In the genomic region with DNA sequence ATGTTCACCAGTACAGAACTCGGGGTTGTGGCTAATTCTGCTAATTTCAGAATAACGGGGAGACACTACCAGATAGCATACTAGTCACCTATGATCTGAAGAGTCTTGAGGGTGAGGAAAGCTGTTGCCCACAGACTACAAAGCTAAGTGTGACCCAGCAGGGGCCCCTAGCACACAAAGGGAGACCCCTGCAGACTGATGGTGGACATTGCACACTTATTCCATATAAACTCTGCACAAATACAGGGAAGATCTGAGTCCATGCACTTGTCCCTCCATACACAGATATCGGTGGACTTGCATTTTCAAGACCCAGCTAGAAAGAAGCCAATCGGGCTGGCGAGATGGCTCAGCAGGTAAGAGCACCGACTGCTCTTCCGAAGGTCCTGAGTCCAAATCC, we compare ENCODE assay signal across 15 mouse cellular contexts. TPM values are rescaled to one million over a fixed set of nuclear protein-coding genes. Genes with fewer than 3 reads are reported as not detected.
DNase-seq lines count a peak whose midpoint lies in the region; ATAC-seq and TF ChIP-seq lines count a peak whose summit lies in the region.
"Had no signal": no experiment of that assay in that cellular context is flagged by ENCODE, and none has a peak within 500 bp of the region (broad histone marks: within the 10 kb centered on the region; RNA-seq: fewer than 3 reads in every experiment).

No protein-coding gene starts in this region.

- no peak overlapping the region for H3K9ac ChIP-seq in kidney, embryonic 14.5 days (ENCODE audit: low read depth, low read length)
- H3K9ac ChIP-seq: embryonic facial prominence, embryonic 15.5 days; forebrain, embryonic 15.5 days; liver, embryonic 15.5 days; midbrain, embryonic 12.5 days had no signal

- DNase-seq in gastrocnemius, adult 2 months, result no peak
- no peak for DNase-seq in gastrocnemius, postnatal 14 days
- DNase-seq in kidney, postnatal 4 days, result peak; percentile 20 to 22
- no peak for DNase-seq in cerebellum, adult 9-11 months
- DNase-seq: B cell, adult 2 months; gastrocnemius, postnatal 36 days; spleen, adult 18-20 months had no signal

- 91% methylated on average over 7 of the region's 7 CpGs for WGBS in kidney, embryonic 14.5 days

- H3K9me3 ChIP-seq in kidney, embryonic 14.5 days (ENCODE audit: control insufficient read depth, low read length), result no peaks in the 10 kb centered on the region
- no peaks in the 10 kb centered on the region for H3K9me3 ChIP-seq in E14TG2a.4 (ENCODE audit: low read length)
- H3K9me3 ChIP-seq: embryonic facial prominence, embryonic 15.5 days; forebrain, embryonic 15.5 days; liver, embryonic 15.5 days; midbrain, embryonic 12.5 days had no signal

- ATAC-seq in kidney, embryonic 14.5 days (ENCODE audit: low FRiP score, low TSS enrichment), result no peak
- ATAC-seq in megakaryocyte, adult 5-6 weeks (ENCODE audit: poor library complexity, severe bottlenecking), result 0 out of 2 replicates have a peak, but pooled peaks have one; percentile 38
- no peak for ATAC-seq in inflammation-experienced regulatory T-cells, adult 6 months
- ATAC-seq: forebrain, embryonic 15.5 days had no signal

- no peaks in the 10 kb centered on the region for H3K4me1 ChIP-seq in kidney, embryonic 14.5 days (ENCODE audit: control insufficient read depth, insufficient read depth, low read length)
- peaks cover 81% of the 10 kb centered on the region for H3K4me1 ChIP-seq in E14TG2a.4 (replicated peaks; ENCODE audit: low read depth, low read length)
- H3K4me1 ChIP-seq: forebrain, embryonic 15.5 days; midbrain, embryonic 12.5 days had no signal

- peaks cover 10% of the 10 kb centered on the region; the same call in 1 of the 2 replicates for H3K36me3 ChIP-seq in kidney, embryonic 14.5 days (ENCODE audit: control insufficient read depth, insufficient read depth, low read length)
- H3K36me3 ChIP-seq in E14TG2a.4 (ENCODE audit: insufficient read depth, low read length), result peaks cover 16% of the 10 kb centered on the region

- intact Hi-C loops in gastrocnemius, adult 2 months (cut with DNase I), result no loop called here
- intact Hi-C loops in gastrocnemius, postnatal 14 days (cut with DNase I; ENCODE audit: low total_unique reads), result loop anchor here (5.0 kb wide), 1 partner anchor 102 kb away; no protein-coding TSS in a partner anchor

- no peak overlapping the region for H3K4me3 ChIP-seq in gastrocnemius, adult 2 months
- H3K4me3 ChIP-seq in kidney, embryonic 14.5 days (ENCODE audit: low read length), result no peak overlapping the region
- H3K4me3 ChIP-seq in E14TG2a.4 (replicated peaks; ENCODE audit: low read length), result peak overlapping the region; percentile 35; the same call in 1 of the 2 replicates
- H3K4me3 ChIP-seq: embryonic facial prominence, embryonic 15.5 days; forebrain, embryonic 15.5 days; liver, embryonic 15.5 days; midbrain, embryonic 12.5 days had no signal

- H3K27me3 ChIP-seq in kidney, embryonic 14.5 days (ENCODE audit: control insufficient read depth, insufficient read depth, low read length), result no peaks in the 10 kb centered on the region
- H3K27me3 ChIP-seq in E14TG2a.4 (ENCODE audit: insufficient read depth, low read length), result no peaks in the 10 kb centered on the region
- H3K27me3 ChIP-seq: embryonic facial prominence, embryonic 15.5 days; forebrain, embryonic 15.5 days; liver, embryonic 15.5 days; midbrain, embryonic 12.5 days had no signal

- TF ChIP-seq CTCF in gastrocnemius, adult 2 months (IDR thresholded peaks at IDR 0.05), result peak; percentile 3; the same call in 1 of the 2 replicates
- peak; percentile 22; the same call in 1 of the 2 replicates for TF ChIP-seq CTCF in E14TG2a.4 (conservative IDR thresholded peaks at IDR 0.05; ENCODE audit: low read length)

- H3K4me2 ChIP-seq in kidney, embryonic 14.5 days (replicated peaks; ENCODE audit: low read depth, low read length), result no peak overlapping the region
- H3K4me2 ChIP-seq: embryonic facial prominence, embryonic 15.5 days; forebrain, embryonic 15.5 days; liver, embryonic 15.5 days; midbrain, embryonic 12.5 days had no signal

- H3K27ac ChIP-seq in gastrocnemius, adult 2 months, result no peak overlapping the region
- no peak overlapping the region for H3K27ac ChIP-seq in kidney, embryonic 14.5 days (ENCODE audit: low read depth, low read length)
- H3K27ac ChIP-seq: embryonic facial prominence, embryonic 15.5 days; forebrain, embryonic 15.5 days; liver, embryonic 15.5 days; midbrain, embryonic 12.5 days had no signal

RNA-seq across cellular contexts. Expression of a gene that starts 7.6 kb away (rescaled TPM):
- 10 to 100 TPM; 18.4 to 23.5 TPM for total RNA-seq in gastrocnemius, adult 2 months (2021)
- 10 to 100 TPM; 17.1 to 17.4 TPM for total RNA-seq in gastrocnemius, postnatal 14 days (2021)
- polyA plus RNA-seq in kidney, embryonic 14.5 days (2014; fragmentation: Nextera tagmentation; extraction: Ambion mirVana), result 27.9 and 47.3 TPM in 2 replicates
- 47.9 and 53.9 TPM in 2 replicates for total RNA-seq in megakaryocyte, adult 5-6 weeks (2015)
- total RNA-seq in megakaryocyte, adult 5-6 weeks (2017), result 63.0 and 72.4 TPM in 2 replicates
- 10 to 100 TPM; 29.5 to 33.6 (median 31.0) TPM for polyA plus RNA-seq in inflammation-experienced regulatory T-cells, adult 6 months (2017; shearing (Covaris generic))

RNA-seq across cellular contexts. Expression of a gene that starts 36.5 kb away (rescaled TPM):
- 1 to 10 TPM; 1.3 to 1.7 TPM for total RNA-seq in gastrocnemius, adult 2 months (2021)
- 1 to 10 TPM in 1 of 2 experiments, under 1 TPM in 1; 0.84 to 1.0 TPM for total RNA-seq in gastrocnemius, postnatal 14 days (2021)
- polyA plus RNA-seq in kidney, embryonic 14.5 days (2014; fragmentation: Nextera tagmentation; extraction: Ambion mirVana), result 1.1 and 2.1 TPM in 2 replicates
- 4.9 and 5.4 TPM in 2 replicates for total RNA-seq in megakaryocyte, adult 5-6 weeks (2015)
- 4.8 and 5.9 TPM in 2 replicates for total RNA-seq in megakaryocyte, adult 5-6 weeks (2017)
- 1 to 10 TPM; 3.9 to 6.3 (median 6.0) TPM for polyA plus RNA-seq in inflammation-experienced regulatory T-cells, adult 6 months (2017; shearing (Covaris generic))

RNA-seq across cellular contexts. Expression of a gene that starts 52.2 kb away (rescaled TPM):
- total RNA-seq in gastrocnemius, adult 2 months (2021), result 10 to 100 TPM in 1 of 2 experiments, 1 to 10 TPM in 1; 9.7 to 11.1 TPM
- total RNA-seq in gastrocnemius, postnatal 14 days (2021), result 10 to 100 TPM; 12.2 to 13.8 TPM
- 14.9 and 22.1 TPM in 2 replicates for polyA plus RNA-seq in kidney, embryonic 14.5 days (2014; fragmentation: Nextera tagmentation; extraction: Ambion mirVana)
- total RNA-seq in megakaryocyte, adult 5-6 weeks (2015), result 17.2 and 19.5 TPM in 2 replicates
- total RNA-seq in megakaryocyte, adult 5-6 weeks (2017), result 24.8 and 36.6 TPM in 2 replicates
- polyA plus RNA-seq in inflammation-experienced regulatory T-cells, adult 6 months (2017; shearing (Covaris generic)), result 1 to 10 TPM; 1.7 to 9.0 (median 5.9) TPM

Comparison
In these comparisons a context has a peak if more than half of its experiments do, and no peak if none do; other contexts are left out.
1. DNase-seq: peak in kidney, postnatal 4 days (2 of 2); none in gastrocnemius, adult 2 months (single experiment), gastrocnemius, postnatal 14 days (single experiment) and cerebellum, adult 9-11 months (single experiment).